Comparison of ENCODE assay signal across 8 mouse cellular contexts in the genomic region with DNA sequence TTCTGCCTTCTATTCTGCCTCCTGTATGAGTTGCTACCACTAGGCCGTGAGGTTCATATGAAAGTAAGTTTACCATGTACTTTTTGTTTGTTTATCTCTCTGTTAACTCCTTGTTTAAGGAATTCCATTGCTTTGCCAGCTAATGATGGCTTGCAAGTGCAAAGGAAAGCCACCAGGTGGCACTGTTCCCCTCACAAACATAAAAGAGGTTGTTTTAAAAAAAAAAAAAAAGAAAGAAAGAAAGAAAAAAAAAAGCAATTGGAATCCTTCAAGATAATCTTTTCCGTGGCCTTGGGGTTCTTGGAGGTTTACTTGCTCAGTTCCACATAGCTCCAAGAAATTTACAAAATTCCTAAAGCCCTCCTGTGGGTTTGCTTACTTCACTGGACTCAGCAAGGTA. TPM values are rescaled to one million over a fixed set of nuclear protein-coding genes. Genes with fewer than 3 reads are reported as not detected.
DNase-seq lines count a peak whose midpoint lies in the region; ATAC-seq and TF ChIP-seq lines count a peak whose summit lies in the region.
"Had no signal": no experiment of that assay in that cellular context is flagged by ENCODE, and none has a peak within 500 bp of the region (broad histone marks: within the 10 kb centered on the region; RNA-seq: fewer than 3 reads in every experiment).

No protein-coding gene starts in this region.

- H3K4me1 ChIP-seq in ES-E14 (ENCODE audit: control insufficient read depth in 2 of 2, insufficient read depth in 2 of 2, low read length in 2 of 2, poor library complexity in 1 of 2), result peaks cover 1 to 11% of the 10 kb centered on the region in 2 experiments; a peak in 1 of 4 replicates
- H3K4me1 ChIP-seq: midbrain, embryonic 12.5 days had no signal

- no peaks in the 10 kb centered on the region for H3K9me3 ChIP-seq in ES-E14 (ENCODE audit: control insufficient read depth, insufficient read depth, low read depth, low read length)
- H3K9me3 ChIP-seq: midbrain, embryonic 12.5 days had no signal

- peak; percentile 28 for DNase-seq in kidney, adult 9 months
- DNase-seq in kidney, postnatal 14 days, result no peak
- peak; percentile 69 to 72 for DNase-seq in B cell, adult 2 months
- no peak for DNase-seq in ES-E14 (ENCODE audit: low read depth, low spot score)
- peak; percentile 71 for DNase-seq in induced T-regulatory cell, adult 2 months (ENCODE audit: low read depth)
- no peak for DNase-seq in cerebellum, adult 9-11 months

- ATAC-seq in monocyte, adult 5-6 weeks (replicated peaks; ENCODE audit: insufficient number of reproducible peaks, low FRiP score, low TSS enrichment, poor library complexity, severe bottlenecking), result no peak

- no peak overlapping the region for H3K27ac ChIP-seq in ES-E14 (ENCODE audit: insufficient read depth, low read depth, low read length, poor library complexity, severe bottlenecking)
- H3K27ac ChIP-seq: midbrain, embryonic 12.5 days had no signal

- H3K4me3 ChIP-seq in ES-E14 (ENCODE audit: insufficient read depth in 1 of 2, low read depth in 1 of 2, low read length in 2 of 2, poor library complexity in 1 of 2, severe bottlenecking in 1 of 2), result no peak overlapping the region
- H3K4me3 ChIP-seq: midbrain, embryonic 12.5 days had no signal

- in situ Hi-C loops in ES-E14 (cut with MboI; ENCODE audit: low sequenced_read_pairs in 2 of 2, unreplicated experiment in 2 of 2), result no loop called here

- no peaks in the 10 kb centered on the region for H3K36me3 ChIP-seq in ES-E14 (ENCODE audit: control insufficient read depth, insufficient read depth, low read length, poor library complexity, severe bottlenecking)
- H3K36me3 ChIP-seq: midbrain, embryonic 12.5 days had no signal

- no peak overlapping the region for H3K9ac ChIP-seq in ES-E14 (ENCODE audit: insufficient read depth, low read depth, low read length, poor library complexity, severe bottlenecking)
- H3K9ac ChIP-seq: midbrain, embryonic 12.5 days had no signal

TF ChIP-seq in ES-E14, 5 proteins besides CTCF, POLR2A, EP300 and RAD21:
- no peak for TF ChIP-seq MAFK (IDR thresholded peaks at IDR 0.05; ENCODE audit: insufficient read depth, low read depth, low read length)
- peak; percentile 97 for TF ChIP-seq ZNF384 (IDR thresholded peaks at IDR 0.05; ENCODE audit: low read depth, low read length)

RNA-seq across cellular contexts. Expression of a gene that starts 12.2 kb away (rescaled TPM):
- total RNA-seq in ES-E14 (2012; rRNA removed), result 1.7 and 2.3 TPM in 2 replicates
- total RNA-seq in monocyte, adult 5-6 weeks (2017), result not detected in 3 replicates

RNA-seq across cellular contexts. Expression of a gene that starts 14.3 kb away (rescaled TPM):
- total RNA-seq in ES-E14 (2012; rRNA removed), result 0.04 TPM in 1 of 2 replicates, not detected in the other
- total RNA-seq in monocyte, adult 5-6 weeks (2017), result not detected in 3 replicates

RNA-seq across cellular contexts. Expression of a gene that starts 26.5 kb away (rescaled TPM):
- 102 and 172 TPM in 2 replicates for total RNA-seq in ES-E14 (2012; rRNA removed)
- total RNA-seq in monocyte, adult 5-6 weeks (2017), result 14.1 to 26.0 TPM (median 16.6 TPM) in 3 replicates

RNA-seq across cellular contexts. Expression of a gene that starts 28.3 kb away (rescaled TPM):
- not detected in 2 replicates for total RNA-seq in ES-E14 (2012; rRNA removed)
- total RNA-seq in monocyte, adult 5-6 weeks (2017), result 7.4 to 25.2 TPM (median 20.6 TPM) in 3 replicates

RNA-seq across cellular contexts. Expression of a gene that starts 39.6 kb away (rescaled TPM):
- total RNA-seq in ES-E14 (2012; rRNA removed), result 47.6 and 51.1 TPM in 2 replicates
- total RNA-seq in monocyte, adult 5-6 weeks (2017), result 17.0 to 30.1 TPM (median 24.9 TPM) in 3 replicates

Comparison
In these comparisons a context has a peak if more than half of its experiments do, and no peak if none do; other contexts are left out.
1. DNase-seq: peak in kidney, adult 9 months (single experiment), B cell, adult 2 months (2 of 2) and induced T-regulatory cell, adult 2 months (single experiment); none in kidney, postnatal 14 days (single experiment), ES-E14 (single experiment) and cerebellum, adult 9-11 months (single experiment).